Mouse (Mus musculus) lung, postnatal 4 days (tissue): ENCODE data around the gene Pik3cg.
"Not testable (repeated sequence)": the region's sequence is repeated elsewhere in the genome, so short reads cannot be mapped to it uniquely, and the experiment has no call there.

Experiments used
- DNase-seq, 2 experiments: peaks; one replicate each; pipeline ENCODE4 v3.0.0; 2021

Pik3cg gene

DNA sequence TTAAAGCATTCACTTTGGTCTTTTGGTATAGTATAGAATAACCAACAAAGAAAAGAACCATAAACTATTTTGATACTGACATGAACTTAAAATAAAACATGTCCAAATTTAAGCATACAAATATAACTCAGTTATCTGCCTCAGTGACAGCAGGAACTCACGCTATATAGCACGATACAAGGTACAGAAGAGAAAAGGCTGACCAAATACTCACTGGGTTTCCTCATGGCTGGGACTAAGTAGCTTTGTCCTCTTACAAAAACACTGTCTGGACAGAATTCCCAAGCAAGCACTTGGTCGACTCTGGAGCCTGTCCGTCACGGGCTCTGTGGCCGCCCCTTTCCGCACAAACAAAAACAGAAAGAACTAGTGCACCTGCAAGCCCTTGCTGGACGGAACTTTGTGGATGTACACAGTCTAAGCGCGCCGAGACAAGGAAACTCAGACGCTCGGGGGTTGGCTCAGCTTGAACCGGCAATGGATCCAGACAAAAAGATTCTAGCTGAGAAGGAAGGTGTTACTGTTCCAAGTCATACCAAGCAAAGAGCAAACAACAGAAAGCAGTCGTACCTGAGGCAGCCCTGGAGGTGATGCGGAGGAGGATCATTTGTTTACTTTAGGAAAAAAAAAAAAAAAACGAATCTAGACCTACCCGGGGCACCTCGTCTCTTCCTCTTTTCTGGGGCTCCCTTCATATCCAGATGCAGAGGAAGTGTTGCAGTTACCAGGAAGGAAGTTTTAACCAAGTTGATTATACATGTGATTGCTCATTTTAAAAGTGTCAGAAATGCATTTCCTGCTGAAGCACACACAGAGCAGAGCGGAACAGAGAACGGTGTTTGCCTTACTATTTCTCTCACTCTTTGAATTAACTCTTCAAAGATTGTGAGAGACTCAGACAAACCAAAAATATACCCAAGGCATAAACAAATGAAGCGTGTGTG is at the start of gene Pik3cg:
Gene Pik3cg, minus strand, starts transcription at position 712 of the 944 bp plus-strand sequence.
- DNase-seq, result peak; percentile 41 to 46

DNA sequence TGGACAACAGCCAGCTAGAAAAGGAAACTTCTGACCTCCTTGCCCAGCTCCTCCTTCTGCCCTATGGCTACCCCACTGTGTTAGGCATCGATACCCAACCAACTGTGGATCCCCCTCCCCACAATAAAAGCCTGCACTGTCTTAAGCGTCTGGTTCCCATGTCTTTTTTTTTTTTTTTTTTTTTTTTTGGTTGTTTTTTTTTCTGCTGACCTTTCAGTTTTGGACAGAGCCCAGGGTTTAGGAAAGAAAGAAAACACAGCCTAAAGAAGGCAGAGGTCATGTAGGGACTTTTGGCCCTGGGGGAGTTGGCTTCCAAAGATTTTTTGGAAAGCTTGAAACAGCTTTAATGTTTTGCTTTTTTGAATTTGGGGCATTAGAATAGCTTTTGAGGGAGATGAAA is 40.0 kb upstream of the Pik3cg start:
- no peak for DNase-seq

DNA sequence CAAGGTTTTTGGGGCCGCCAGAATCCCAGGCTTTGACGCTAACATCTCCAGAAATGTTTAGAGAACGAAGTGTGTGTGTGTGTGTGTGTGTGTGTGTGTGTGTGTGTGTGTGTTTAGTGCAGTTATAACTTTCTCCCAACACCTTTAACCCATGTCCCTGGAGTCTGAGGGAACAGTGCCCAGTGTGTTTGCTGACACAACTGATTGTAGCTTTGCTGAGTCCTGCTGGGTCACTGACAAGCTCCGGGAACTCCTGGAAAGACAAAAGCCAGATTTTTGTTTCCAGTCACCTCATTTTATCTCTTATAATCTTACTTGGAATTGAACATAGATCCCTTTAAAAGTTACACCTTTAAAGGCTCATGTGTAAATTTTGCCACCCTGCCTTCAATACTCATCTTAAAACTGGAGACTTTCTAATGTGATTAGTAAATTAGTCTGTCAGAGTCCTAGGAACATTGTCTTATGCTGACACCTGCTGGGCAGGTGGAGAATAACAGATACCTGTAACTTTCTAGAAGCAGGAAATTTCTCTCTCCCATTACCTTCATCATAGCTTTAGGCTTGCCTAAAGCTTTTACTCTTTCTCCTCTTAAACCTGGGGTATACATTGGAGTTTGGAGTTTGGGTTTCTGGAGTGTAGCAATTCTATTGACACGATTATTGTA is 37.2 kb upstream of the Pik3cg start:
- peak in 1 of 2 experiments; percentile 23 for DNase-seq

DNA sequence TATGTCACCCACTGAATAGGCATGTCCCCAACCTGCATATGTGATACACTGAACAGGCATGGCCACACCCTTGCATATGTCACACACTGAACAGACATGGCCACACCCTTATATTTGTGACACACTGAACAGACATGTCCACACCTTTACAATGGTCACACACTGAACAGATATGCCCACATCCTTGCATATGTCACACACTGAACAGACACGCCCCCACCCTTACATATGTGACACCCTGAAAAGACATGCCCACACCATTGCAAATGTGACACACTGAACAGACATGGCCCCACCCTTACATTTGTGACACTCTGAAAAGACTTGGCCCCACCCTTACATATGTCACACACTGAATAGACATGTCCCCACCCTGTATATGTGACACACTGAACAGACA is 35.1 kb upstream of the Pik3cg start:
- no peak for DNase-seq

DNA sequence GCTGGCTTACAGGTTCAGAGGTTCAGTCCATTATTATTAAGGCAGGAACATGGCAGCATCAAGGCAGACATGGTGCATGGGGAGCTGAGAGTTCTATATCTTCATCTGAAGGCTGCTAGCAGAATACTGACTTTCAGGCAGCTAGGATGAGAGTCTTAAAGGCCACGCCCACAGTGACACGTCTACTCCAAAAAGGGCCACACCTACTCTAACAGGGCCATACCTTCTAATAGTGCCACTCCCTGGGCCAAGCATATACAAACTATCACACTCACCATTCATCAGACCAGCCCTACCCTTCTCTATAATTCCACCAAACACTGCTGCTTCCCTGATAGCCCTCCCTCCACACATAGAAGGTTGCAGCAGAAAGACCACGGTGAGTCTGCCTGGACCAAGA is 30.7 kb upstream of the Pik3cg start:
- not testable (repeated sequence) for DNase-seq

DNA sequence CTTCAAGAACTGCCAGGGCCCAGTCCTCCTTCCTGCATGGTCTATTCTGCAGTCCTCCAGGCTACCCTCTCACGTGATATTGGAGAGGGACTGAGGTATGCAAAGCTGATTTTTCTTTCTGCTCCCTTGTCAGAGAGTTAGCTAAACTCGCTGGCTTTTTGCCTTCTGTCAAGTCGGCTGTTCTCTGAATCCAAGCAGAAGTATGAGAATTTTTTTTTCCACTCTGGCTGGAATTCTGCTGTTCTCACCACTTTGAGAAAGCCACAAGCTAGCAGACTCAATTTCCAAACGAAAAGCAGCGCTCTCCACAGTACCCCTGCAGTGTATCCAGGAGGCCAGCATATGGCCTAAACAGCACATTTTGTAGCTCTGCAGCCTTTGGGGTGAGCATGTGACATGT is 30.0 kb upstream of the Pik3cg start:
- no peak for DNase-seq

DNA sequence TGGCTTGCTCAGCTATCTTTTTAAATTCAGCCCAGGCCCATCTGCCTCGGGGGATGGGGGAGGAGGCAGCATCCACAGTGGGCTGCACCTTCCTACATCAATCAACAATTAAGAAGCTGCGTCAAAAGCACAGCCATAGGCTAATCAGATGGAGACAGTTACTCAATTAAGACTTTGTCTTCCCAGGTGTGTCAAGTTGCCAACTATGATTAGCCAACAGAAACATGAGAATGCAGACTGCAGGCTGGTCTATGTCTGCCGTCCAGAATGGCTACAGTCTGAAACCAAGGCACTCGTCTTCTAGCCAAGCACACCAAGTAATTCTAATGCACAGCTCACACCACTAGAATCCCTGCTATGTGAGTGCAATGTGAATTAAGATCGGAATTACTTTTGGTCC is 29.4 kb upstream of the Pik3cg start:
- DNase-seq, result no peak

DNA sequence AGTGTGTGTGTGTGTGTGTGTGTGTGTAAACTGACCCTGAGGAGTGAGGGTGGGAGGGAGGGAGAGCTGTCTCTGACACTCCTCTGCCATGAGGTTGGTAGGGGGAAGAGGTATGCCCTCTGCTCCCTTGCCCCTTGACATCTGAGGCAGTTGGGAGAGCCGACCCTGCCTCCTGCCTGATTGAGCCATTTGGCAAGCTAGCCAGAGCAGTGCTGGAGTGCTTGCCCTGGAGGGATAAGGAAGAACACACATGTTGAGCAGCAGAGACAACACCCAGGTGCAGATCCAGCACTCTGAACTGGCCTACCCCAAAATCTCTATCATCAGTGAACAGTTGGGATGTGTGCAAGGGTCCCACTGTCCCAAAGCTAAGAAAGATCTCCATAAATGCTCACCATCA is 28.7 kb upstream of the Pik3cg start:
- DNase-seq, result no peak

DNA sequence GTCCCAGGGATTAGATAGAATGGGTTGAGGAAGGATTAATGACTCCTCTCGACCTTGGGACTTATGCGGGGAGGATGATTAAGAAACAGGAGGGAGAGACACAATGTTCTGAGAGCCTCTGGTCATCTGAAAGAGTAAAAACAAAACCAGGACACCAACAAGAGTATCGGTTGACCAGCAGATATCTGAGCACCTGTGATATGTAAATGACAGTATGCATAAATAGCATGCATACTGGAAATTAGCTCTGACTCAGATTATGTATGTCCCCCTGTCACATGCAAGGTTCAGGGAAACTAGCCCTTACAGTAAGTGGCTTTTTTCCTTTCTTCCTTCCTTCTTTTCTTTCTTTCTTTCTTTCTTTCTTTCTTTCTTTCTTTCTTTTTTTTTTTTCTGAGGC is 28.0 kb upstream of the Pik3cg start:
- no peak for DNase-seq

DNA sequence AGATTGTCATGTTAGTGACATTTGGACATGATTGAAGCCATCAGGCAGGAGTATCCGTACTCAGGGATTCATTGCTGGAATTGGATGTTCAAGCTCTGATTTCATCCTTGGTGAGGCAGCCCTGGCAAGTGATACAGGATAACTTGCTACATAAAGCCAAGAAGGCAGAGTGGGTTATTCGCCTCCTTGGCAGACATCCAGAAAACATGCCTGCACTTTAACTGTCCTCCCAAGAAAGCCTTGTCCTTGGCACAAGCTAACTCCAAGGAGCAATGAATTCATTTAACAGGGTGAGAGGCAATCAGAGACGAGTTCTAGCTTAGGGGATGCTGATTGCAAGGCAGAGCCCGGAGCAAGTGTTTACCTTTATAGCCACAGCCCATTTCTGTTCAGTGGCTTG is 25.4 kb upstream of the Pik3cg start:
- no peak for DNase-seq

DNA sequence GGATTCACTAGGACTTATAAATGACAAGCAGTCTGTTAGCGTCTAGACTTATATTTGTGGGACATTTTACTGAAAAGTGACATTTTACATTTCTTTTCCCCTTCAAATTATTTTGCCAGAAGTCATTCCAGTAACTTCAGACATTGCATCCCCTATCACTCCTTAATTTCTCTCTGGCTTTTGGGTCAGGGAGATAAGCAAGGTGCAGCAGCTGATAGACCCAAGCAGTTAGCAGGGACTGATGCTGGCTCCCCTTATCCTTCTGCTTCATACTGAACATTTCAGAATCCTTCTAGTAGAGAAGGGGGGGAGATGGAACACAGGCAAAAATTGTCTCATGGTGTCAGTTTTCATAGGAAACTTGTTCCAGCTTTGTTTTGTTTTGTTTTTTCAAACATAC is 22.9 kb upstream of the Pik3cg start:
- DNase-seq, result no peak

DNA sequence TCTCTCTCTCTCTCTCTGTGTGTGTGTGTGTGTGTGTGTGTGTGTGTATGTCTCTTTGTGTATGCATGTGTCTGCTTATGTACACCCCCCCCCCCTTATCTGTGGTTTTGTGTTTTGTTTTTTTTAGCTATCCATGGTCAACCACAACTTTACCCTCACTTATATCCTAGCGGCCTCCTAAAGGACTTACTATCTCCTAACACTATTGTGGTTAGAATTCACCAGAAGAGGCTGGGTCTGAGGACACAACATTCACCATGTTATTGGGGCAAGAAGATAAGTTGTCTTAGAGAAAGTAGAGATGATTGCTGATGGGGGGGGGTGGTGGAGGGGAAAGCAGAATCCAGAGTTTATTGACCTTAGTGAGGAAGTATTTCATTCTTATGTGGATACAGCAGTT is 15.2 kb upstream of the Pik3cg start:
- no peak for DNase-seq

DNA sequence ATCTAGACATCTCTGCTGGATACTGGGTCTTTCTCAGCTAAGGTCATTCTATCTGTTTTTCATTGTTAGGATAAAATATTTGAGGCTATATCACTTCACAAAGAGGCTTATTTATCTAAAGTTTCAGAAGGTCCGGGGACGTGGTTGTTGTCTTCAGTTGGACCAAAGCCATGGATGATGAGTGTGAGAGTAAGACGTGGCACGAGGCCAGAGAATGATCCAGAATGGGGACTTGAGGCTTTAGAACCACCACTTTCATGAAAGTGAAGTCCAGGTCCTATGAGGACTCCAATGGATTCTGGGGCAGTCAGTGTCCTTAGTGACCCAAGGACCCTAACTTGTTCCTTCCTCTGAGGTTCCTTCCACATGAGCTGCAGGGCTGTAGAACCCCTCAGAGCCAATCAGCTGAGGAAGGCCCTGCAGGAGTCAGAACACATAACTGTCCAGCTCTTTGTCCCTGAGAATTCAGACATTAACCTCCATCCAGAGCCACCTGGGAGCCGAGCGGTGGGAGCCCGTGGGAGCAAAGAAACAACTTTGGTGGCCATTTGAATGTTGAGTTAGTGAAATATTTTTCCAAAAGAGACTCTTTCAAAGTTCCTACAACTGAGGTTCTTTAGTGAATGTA is 14.4 kb upstream of the Pik3cg start:
- DNase-seq, result no peak

DNA sequence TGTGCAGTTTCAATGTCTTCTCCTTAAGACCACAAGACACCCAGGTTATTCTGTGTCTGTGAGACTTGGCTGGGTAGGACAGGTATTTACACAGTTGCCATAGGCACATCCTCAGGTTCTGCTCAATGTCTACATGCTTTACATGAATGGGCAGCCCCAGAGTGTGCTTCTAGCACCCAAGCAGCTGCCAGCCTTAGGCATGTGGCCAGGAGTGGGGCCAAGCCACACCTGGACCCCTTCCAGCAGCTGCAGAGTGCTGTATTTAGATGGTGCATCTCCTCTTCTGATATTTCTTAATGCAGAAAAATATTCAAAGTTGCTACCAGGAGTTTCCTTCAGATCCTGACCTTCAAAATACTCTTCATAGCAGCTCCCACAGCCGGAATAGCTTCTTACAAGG is 11.9 kb upstream of the Pik3cg start:
- DNase-seq, result no peak

DNA sequence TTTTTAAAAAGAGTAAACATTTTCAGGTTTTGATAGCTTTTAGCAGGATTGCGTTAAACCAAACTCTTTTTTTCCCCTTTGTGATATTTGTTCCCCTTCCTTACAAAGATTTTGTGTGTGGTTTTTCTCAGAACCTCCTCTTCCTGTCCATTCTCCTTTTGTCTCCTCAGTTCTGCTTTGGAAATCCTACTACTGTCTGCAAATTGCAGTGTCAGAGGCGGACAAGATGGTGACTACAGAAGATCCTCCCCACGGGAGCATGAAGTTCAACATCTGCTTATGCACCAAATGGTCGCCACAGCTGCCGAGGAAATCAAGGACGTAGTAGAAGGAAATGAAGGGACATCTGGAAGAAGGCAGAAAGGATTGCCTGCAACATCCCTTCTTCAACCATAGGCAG is 6.7 kb upstream of the Pik3cg start:
- no peak for DNase-seq

DNA sequence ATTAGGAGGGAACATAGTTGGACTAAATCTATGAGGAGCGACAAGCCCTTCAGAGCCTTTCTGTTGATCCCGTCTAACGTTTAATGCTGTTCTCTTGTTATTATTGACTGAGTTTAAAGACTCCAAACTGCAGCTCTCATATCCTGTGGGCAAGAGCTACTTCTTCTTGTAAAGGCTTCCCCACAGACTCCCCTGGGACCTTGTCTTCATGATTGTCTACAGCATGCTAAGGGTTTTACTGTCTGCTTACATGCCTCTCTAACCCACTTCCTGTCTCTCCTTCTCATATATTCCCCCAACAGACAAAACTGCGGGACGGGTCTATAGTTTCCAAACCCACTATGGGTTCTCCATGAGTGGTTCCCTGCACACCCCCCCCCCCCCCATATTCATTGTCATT is 4.2 kb upstream of the Pik3cg start:
- DNase-seq, result no peak

DNA sequence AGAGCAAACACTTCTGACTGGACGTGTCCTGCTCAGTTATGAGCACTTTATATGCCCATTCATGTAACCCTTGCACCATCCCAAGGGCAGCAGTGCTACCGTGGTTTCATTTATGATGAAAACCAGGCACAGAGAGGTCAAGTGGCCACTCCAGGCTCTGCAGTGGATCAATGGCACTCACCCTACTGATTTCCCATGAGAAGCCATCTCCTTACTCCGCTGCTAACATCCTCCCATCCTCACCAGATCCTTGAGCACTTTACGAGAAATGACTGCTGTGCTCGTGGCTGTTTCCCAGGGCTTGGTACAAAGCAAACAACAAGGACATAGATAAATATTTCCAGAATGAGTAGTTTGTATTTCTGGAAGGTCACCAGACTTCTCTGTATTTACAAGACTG is 3.7 kb upstream of the Pik3cg start:
- DNase-seq, result no peak

DNA sequence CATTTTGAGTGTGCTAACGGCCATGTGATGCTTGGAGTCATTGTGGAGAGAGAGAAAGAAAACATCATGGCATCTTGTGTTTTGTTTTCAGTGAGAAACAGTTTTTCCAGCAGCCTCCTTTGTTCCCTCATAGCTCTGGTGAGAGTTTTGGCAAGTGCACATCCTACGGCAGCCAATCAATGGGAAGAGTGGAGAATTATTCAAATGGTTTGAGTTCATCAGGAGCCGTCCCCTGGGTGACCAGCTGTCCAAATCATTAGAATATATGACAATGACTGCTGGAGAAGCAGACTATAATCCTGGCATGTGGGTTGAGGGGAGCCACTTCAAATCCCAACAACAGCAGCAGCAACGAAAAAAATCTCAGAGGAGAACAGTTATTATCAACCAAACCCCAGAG is 2.8 kb upstream of the Pik3cg start:
- DNase-seq, result no peak

DNA sequence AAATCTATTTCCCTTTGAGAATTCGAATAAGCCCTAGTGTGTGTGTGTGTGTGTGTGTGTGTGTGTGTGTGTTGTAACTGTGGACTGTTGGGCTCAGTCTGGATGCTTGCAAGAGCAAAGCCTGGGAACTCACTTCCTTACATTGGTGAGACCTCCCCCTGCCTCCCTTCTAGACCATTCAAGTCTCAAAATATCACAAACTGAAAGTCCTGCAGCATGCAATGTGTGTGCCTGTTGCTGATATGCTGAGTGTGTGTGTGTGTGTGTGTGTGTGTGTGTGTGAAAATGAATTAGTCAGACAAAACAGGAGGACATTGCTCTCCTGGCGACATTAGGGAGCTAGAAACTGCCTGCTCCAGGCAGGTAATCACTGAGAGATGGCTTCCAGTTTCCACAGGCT is 492 bp upstream of the Pik3cg start:
- no peak for DNase-seq

DNA sequence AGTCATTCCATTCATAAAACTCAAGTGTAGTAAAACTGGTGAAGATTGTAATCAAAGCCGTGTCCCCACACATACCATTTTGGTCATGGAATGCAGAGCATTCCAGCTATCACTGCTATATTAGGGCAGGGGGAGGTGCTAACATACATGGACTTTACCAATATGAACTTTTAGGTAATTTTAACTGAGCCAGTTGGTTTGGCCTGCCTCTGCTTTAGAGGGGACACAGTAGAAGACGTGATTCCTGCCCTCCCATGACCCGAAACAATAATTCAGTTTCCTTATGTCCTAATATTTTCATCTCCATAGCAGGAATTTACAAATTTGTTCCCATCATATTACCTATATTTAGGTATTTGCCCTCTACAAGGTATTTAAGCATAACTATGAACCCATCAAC is 1.3 kb downstream of the Pik3cg start:
- no peak for DNase-seq

DNA sequence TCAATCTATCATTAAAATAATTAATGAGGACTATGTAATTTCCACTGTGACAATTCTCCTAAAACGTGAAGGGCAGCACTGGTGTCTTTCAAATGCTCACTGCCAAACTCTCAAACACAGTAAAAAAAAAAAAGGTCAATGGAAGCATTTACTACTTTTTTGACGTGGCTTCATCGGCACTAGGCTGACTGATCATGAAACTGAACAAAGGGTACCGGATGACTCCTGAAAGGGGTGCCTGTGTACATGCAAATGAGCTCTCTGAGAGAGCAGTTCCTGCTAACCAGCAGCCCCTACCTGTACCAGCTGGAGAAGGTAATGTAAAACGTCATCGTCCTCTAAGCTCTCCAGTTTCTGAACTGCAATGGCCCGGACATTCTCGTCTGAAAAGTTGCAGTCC is 4.8 kb downstream of the Pik3cg start:
- no peak for DNase-seq

DNA sequence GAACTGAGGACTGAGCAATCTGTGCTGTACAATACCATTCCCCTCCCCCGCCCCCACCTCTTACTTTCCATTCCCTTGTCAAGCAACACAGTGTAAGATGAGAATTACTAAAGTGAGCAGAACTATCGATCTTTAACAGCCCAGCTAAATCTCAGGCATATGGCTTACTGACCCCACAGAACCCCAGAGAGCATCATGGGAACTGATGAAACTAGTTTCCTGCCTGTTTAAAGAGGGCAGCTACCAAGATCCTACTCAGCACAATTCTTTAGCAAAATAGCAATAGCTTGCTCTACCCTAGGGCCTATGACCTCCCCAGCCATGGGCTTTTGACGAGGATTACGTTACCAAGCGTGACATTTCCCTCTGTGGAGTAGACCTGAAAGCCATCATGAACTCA is 5.9 kb downstream of the Pik3cg start:
- DNase-seq, result no peak

DNA sequence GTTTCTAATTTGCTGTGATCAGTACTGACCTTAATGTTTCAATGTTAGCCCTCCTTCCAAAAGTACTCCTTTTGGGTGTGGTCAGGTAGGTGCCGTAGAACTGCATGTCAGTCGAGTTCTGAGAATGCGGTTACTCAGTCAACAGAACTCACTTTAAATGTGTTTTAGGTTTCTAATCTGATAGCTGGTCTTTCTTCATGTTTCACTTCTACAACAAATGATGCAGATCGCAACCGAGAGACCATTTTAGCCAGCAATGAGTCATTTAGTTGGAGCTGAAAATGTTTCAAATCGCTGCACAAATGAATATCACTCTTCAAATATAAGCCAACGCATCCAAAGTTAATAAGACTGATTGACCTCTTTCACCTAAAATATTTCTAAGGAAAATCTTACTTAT is 6.5 kb downstream of the Pik3cg start:
- no peak for DNase-seq

DNA sequence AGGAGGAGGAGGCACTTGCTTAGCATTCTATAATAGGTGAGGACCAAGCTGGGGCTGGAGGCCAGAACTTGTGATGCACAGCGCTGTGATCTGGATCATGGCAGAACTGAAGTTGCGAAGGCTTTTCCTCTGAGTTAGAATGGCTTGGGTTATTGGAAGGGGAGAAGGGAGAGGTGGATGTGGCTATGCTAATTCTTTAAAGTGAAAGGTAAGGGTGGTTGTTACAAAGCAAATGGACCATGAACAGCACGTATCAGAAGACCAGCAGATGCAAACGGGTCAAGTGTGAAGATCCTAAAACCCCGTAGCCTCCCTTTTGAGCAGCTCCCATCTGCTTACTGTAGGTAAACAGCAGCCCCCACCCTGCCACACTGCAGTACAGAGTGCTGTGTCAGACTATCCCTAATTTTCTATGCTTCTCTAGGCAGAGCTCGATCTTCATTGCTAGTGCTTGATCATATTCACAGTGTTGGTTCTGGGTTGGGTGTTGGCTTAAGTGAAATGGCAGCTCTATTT is 7.3 kb downstream of the Pik3cg start:
- no peak for DNase-seq
